Mouse (Mus musculus) retina, adult 2 months (tissue): Measurements from ENCODE around the gene Olfr520.
"Not testable (repeated sequence)": the region's sequence is repeated elsewhere in the genome, so short reads cannot be mapped to it uniquely, and the experiment has no call there.

Experiments used
- DNase-seq: peaks from one replicate; pipeline ENCODE4 v3.0.0-alpha.2; 2012; ENCODE audit warnings: low read depth, low spot score

Olfr520 gene

DNA sequence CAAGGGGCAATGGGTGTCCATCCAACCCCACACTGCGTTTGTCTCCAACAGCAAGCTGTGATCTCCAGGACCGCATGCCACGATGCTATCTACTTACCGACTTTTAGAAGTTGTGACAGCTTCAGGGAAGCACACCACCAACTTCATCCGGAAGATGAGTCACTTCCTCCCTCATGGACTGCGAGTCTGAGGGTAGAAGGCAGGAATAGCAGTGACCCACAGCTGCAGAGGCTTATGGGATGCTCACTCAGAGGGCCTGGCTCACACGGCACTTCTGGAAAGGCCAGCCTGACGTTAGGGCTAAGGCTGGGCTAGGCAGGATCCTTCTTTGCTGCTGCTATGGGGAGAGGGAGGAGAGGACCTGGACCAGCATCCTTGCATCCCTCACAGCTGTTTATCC, 18.9 kb upstream of the Olfr520 start, which contains the start of gene Slco2b1:
Slco2b1 (minus strand) TSS at position 175 of the 400 bp plus-strand sequence.
- DNase-seq: no peak

DNA sequence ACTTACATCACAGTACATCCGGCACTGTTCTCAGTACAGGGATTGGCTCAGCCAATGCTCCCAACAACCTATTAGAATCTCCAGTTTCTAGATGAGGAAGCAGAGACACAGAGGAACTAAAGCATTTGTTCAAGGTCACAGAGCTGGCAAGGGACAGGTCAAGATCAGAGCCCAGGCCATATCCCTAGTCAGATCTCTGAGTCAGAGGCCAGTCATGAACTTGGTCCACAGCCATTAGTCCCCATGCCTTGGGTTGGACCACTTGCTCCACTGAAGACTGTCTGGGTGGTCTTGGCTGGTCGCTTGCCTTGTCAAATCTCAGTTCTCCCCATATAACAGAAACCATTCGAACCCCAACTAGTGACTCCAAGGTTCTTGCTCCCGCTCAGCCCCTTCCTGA, 17.6 kb upstream of the Olfr520 start:
- DNase-seq: no peak

DNA sequence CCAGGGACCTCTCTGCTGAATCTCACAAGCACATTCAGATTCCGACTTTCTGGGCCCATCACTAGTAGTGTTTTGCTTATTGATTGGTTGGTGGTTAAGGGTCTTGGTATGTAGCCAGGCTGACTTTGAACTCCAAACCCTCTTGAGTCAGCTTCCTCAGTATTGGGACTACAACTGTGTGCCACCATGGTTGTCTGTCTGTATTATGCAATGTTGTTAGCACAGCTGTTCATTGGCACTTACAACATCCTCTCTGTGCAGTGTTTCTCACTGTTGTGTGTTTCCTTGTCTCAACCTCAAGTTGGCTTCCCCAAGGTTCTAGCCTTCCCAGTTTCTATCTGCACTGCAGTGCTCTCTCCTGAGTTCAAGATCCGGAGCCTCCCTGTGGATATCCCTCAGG, 13.5 kb upstream of the Olfr520 start:
- no peak for DNase-seq

DNA sequence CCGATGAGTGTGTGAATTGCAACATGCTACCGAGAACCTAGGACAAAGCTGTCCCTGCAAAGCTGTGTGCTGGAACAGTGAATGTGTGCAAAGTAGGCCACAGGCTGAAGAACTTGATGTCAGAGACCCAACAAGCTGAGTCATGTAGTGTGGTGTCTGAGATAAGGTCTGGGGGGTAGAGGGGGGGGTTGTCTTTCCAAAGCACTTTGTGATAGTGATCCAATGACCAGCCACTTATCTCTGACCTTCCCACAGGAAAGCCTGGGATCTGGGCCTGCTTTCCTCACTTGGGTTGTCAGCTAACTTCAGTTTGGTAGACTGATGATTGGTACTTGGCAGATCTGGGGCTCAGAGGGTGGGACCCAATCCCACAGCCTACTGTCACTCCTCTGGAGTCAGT, 4.5 kb downstream of the Olfr520 start:
- DNase-seq: no peak

DNA sequence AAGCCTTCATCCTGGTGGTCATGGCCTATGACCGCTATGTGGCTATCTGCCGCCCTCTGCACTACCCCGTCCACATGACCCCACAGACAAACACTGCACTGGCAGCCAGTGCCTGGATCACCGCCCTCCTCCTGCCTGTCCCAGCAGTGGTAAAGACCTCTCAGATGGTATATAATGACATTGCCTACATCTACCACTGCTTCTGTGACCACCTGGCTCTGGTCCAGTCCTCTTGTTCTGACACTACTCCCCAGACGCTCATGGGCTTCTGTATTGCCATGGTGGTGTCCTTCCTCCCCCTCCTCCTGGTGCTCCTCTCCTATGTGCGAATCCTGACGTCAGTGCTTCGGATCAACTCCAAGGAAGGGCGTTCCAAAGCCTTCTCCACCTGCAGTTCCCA, 5.4 kb downstream of the Olfr520 start:
- not testable (repeated sequence) for DNase-seq

DNA sequence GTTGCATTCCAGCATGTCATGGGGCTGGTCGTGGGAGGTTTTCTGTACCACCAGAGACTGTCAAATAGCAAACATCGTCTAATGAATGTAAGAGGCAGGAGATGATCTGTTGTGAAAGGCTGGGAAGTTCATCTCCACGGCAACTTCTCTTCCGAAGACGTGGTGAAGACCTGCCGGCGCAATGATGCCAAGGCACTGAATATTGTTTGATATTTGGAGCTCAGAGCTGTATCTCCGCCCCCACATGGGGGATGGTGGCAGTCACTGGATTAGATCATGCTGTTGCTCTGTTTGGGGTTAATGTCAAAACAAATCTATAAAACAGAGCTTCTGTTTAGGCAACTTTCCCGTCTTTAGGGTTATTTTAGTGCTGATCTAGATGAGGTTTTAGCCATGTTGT, 9.2 kb downstream of the Olfr520 start:
- DNase-seq: no peak

DNA sequence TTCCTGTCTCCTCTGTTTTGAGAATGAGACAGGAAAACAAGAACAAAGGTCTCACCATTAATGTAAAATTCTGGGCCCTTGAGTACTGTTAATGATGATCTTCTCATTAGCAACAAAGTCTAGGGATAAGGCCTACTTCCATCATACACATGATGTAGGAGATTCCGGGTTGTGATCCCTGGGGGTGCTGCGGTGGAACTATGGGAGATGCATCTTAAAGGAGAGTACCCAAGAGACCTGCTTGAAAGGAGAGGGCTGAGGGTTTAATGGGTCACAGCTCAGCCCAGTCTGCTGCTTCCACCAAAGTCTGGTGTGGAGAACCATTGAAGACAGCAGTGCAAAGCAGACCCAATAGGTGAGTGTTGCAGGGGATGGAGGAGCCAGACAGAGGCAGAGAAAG, 33.1 kb downstream of the Olfr520 start, which contains the start of gene Olfr521:
Olfr521 (plus strand) TSS at position 301 of the 400 bp plus-strand sequence.
- DNase-seq: no peak

DNA sequence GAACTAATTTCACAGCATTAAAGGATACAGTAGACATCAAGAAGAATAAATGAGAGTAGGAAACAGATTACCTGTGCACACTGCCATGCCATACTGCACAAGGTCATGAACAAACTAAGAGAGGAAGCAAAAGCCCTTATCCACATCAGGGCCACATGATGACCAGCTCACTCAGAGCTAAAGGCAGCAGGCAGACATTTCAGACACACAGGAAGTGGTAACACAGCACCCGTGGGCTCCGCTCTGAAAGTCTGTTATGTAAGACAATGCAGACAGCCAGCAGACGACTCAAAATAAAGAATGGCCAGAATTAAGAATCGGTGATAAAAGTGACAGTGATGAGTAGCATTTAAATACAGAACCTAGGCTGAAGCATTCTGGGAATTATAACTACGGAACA, 51.3 kb downstream of the Olfr520 start:
- no peak for DNase-seq

DNA sequence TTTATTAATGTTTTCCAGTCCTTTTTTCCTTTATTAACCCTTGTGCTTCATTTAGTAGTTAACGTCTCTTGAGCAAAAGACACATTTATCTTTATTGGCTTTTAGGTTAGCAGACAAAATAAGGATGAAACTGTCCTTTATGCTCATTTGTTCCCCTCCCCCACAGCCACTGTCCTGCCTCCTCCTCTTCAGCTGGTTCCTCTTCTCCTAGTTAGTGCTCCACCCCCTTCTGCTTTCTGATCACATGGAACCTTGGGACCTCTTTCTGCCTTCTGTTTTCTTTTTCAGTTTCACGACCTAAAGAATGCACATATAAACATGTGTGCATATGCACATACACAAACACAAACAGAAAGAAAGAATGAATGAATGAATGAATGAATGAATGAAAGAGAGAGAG, 51.8 kb downstream of the Olfr520 start:
- no peak for DNase-seq

DNA sequence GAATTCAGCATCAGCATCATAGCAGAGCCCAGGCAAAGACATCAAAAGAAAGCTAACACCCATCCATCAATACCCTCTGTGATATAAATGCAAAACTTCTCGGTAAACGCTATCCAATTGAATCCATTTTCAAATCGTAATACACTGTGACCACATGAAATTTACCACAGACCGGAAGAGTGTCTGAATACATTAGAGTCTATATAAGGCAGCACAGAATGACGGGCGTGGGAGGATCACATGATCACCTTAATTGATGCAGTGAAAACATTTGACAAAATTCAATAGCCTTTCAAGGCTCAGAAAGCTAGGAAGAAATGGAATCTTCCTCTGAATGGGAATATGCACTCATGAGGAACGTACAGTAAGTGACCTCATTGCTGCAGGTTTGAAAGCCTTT, 53.3 kb downstream of the Olfr520 start:
- DNase-seq: no peak

DNA sequence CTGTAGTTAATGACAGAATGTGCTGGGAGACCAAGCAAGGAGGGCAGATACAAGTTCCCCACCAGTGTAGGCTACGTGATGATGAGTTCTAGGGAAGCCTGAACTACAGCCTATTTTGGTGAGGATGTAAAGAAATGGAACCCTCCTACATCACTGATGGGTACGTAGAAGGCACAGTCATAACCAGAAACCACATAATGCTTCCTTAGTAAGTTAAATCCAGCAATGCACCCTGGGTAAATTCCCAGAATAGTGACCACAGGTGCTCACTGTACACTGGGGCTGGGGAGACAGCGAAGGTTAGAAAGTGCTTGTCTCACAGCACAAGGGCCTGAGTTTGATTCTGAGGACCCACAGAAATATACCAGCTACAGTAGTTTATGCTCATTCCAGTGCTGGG, 55.5 kb downstream of the Olfr520 start:
- DNase-seq: no peak
